Comparison of ENCODE assay signal across 8 mouse cellular contexts in genomic region chrX:103981169-103981689, GRCm38 (mm10). TPM values are rescaled to one million over a fixed set of nuclear protein-coding genes. Genes with fewer than 3 reads are reported as not detected.
A peak's percentile ranks its signal among the peaks of the same experiment; 100 is the strongest.
DNase-seq lines count a peak whose midpoint lies in the region; ATAC-seq and TF ChIP-seq lines count a peak whose summit lies in the region.

Rlim (minus strand) TSS chrX:103981284.

- TF ChIP-seq RAD21 in MEL (IDR thresholded peaks at IDR 0.05; ENCODE audit: low read depth, low read length): no peak

- TF ChIP-seq CTCF in MEL (IDR thresholded peaks at IDR 0.05 in 2 of 3, conservative IDR thresholded peaks at IDR 0.05 in 1 of 3; ENCODE audit: control insufficient read depth in 1 of 3, insufficient read depth in 1 of 3, low read depth in 2 of 3, low read length in 3 of 3, poor library complexity in 1 of 3, severe bottlenecking in 1 of 3): no peak
- TF ChIP-seq CTCF in cerebellum, adult 2 months (IDR thresholded peaks at IDR 0.05; ENCODE audit: borderline replicate concordance, insufficient read depth, low read depth, low read length): no peak
- TF ChIP-seq CTCF in forebrain, postnatal 0 days (IDR thresholded peaks at IDR 0.05; ENCODE audit: low read depth): no peak

- peak within 1 kb of the TSS; percentile 53 for H3K4me2 ChIP-seq in forebrain, postnatal 0 days (ENCODE audit: low read depth)
- H3K4me2 ChIP-seq in lung, embryonic 15.5 days: peak within 1 kb of the TSS; percentile 51

- 12% methylated on average over 27 of the region's 27 CpGs for WGBS in cerebellum, adult 2 months
- 26% methylated on average over 27 of the region's 27 CpGs for WGBS in forebrain, postnatal 0 days
- 18% methylated on average over 27 of the region's 27 CpGs for WGBS in lung, embryonic 15.5 days

- H3K27me3 ChIP-seq in MEL (ENCODE audit: control insufficient read depth in 1 of 2, insufficient read depth in 2 of 2, low read length in 2 of 2): no peaks in the 10 kb centered on the region
- no peaks in the 10 kb centered on the region for H3K27me3 ChIP-seq in cerebellum, adult 2 months (ENCODE audit: control insufficient read depth, insufficient read depth, low read length)
- peaks cover 7% of the 10 kb centered on the region for H3K27me3 ChIP-seq in forebrain, postnatal 0 days (ENCODE audit: insufficient read depth, low read length)
- H3K27me3 ChIP-seq in lung, embryonic 15.5 days: peaks cover 3% of the 10 kb centered on the region; the same call in 1 of the 2 replicates

- no peaks in the 10 kb centered on the region for H3K9me3 ChIP-seq in MEL (replicated peaks; ENCODE audit: insufficient read depth, low read length)
- H3K9me3 ChIP-seq in forebrain, postnatal 0 days (ENCODE audit: low read length): no peaks in the 10 kb centered on the region
- H3K9me3 ChIP-seq in lung, embryonic 15.5 days: no peaks in the 10 kb centered on the region

- peak in 1 of 2 experiments; percentile 79; a peak in 2 of 4 replicates for TF ChIP-seq POLR2A in MEL (IDR thresholded peaks at IDR 0.05; ENCODE audit: control insufficient read depth in 1 of 2, insufficient read depth in 1 of 2, low read depth in 1 of 2, low read length in 2 of 2, poor library complexity in 1 of 2)
- peak; percentile 62; the same call in 1 of the 2 replicates for TF ChIP-seq POLR2A in cerebellum, adult 2 months (IDR thresholded peaks at IDR 0.05; ENCODE audit: borderline replicate concordance, insufficient read depth, low read length)

- no peaks in the 10 kb centered on the region for H3K4me1 ChIP-seq in MEL (ENCODE audit: control insufficient read depth in 1 of 2, insufficient read depth in 2 of 2, low read length in 2 of 2)
- no peaks in the 10 kb centered on the region for H3K4me1 ChIP-seq in cerebellum, adult 2 months (ENCODE audit: control insufficient read depth, insufficient read depth, low read length)
- no peaks in the 10 kb centered on the region for H3K4me1 ChIP-seq in forebrain, postnatal 0 days (ENCODE audit: insufficient read depth)
- no peaks in the 10 kb centered on the region for H3K4me1 ChIP-seq in lung, embryonic 15.5 days

- H3K9ac ChIP-seq in MEL (ENCODE audit: control insufficient read depth, low read depth, low read length, poor library complexity, severe bottlenecking): peak within 1 kb of the TSS; percentile 94
- H3K9ac ChIP-seq in forebrain, postnatal 0 days: peak within 1 kb of the TSS; percentile 82
- H3K9ac ChIP-seq in lung, embryonic 15.5 days: peak within 1 kb of the TSS; percentile 91

- peak within 1 kb of the TSS; percentile 56 to 93 for H3K4me3 ChIP-seq in MEL (ENCODE audit: control insufficient read depth in 1 of 2, insufficient read depth in 1 of 2, low read depth in 2 of 2, low read length in 2 of 2)
- peak within 1 kb of the TSS; percentile 95 for H3K4me3 ChIP-seq in cerebellum, adult 2 months (replicated peaks; ENCODE audit: insufficient read depth, low read depth, low read length)
- peak within 1 kb of the TSS; percentile 61 for H3K4me3 ChIP-seq in forebrain, postnatal 0 days (ENCODE audit: low read depth, low read length)
- peak within 1 kb of the TSS; percentile 77 for H3K4me3 ChIP-seq in lung, embryonic 15.5 days

- peak within 1 kb of the TSS; percentile 98 for H3K27ac ChIP-seq in MEL (ENCODE audit: control insufficient read depth, low read depth, low read length)
- peak within 1 kb of the TSS; percentile 62; the same call in 1 of the 2 replicates for H3K27ac ChIP-seq in cerebellum, adult 2 months (ENCODE audit: insufficient read depth, low read length)
- H3K27ac ChIP-seq in forebrain, postnatal 0 days (ENCODE audit: low read depth, low read length): peak within 1 kb of the TSS; percentile 95
- H3K27ac ChIP-seq in lung, embryonic 15.5 days: peak within 1 kb of the TSS; percentile 95

- no peak for TF ChIP-seq EP300 in MEL (IDR thresholded peaks at IDR 0.05; ENCODE audit: low read depth in 1 of 2, low read length in 2 of 2)

- ATAC-seq in forebrain, postnatal 0 days: peak; percentile 99
- peak; percentile 99 for ATAC-seq in lung, embryonic 15.5 days (ENCODE audit: borderline replicate concordance, extremely low read depth, low FRiP score, low TSS enrichment)

- peaks cover 24% of the 10 kb centered on the region for H3K79me2 ChIP-seq in MEL (ENCODE audit: control insufficient read depth, insufficient read depth, low read length, poor library complexity)

- peaks cover 9 to 14% of the 10 kb centered on the region in 2 experiments for H3K36me3 ChIP-seq in MEL (ENCODE audit: control insufficient read depth in 1 of 2, insufficient read depth in 2 of 2, low read length in 2 of 2)
- no peaks in the 10 kb centered on the region for H3K36me3 ChIP-seq in forebrain, postnatal 0 days (ENCODE audit: insufficient read depth)
- 0 out of 2 replicates have a peak, but pooled peaks cover 2% of the 10 kb centered on the region for H3K36me3 ChIP-seq in lung, embryonic 15.5 days

- peak; percentile 94 for DNase-seq in MEL (ENCODE audit: low read depth, low spot score)
- peak; percentile 86 to 94 for DNase-seq in cerebellum, adult 2 months
- DNase-seq in forebrain, postnatal 0 days: peak; percentile 94
- DNase-seq in heart, postnatal 4 days: peak; percentile 90
- peak; percentile 92 to 94 for DNase-seq in layer of hippocampus, adult 8-10 months (ENCODE audit: low spot score in 2 of 2)
- peak; percentile 93 for DNase-seq in ovary, adult 18-20 months (ENCODE audit: low spot score)
- DNase-seq in thymus, postnatal 0 days (ENCODE audit: low spot score): peak; percentile 93

TF ChIP-seq in MEL, 35 proteins besides CTCF, POLR2A, EP300 and RAD21 (continues in another document):
- TF ChIP-seq ZKSCAN1 (IDR thresholded peaks at IDR 0.05; ENCODE audit: low read depth, low read length) (no peak), MEF2A (IDR thresholded peaks at IDR 0.05; ENCODE audit: extremely low read depth, insufficient replicate concordance, low read depth, low read length, poor library complexity, severe bottlenecking) (no peak), E2F4 (IDR thresholded peaks at IDR 0.05; ENCODE audit: borderline replicate concordance, low read depth, low read length) (peak; percentile 22; the same call in 1 of the 2 replicates), ZC3H11A (IDR thresholded peaks at IDR 0.05; ENCODE audit: low read depth, low read length) (no peak), POLR2AphosphoS5 (IDR thresholded peaks at IDR 0.05; ENCODE audit: borderline replicate concordance, low read depth, low read length) (no peak), ELF1 (IDR thresholded peaks at IDR 0.05; ENCODE audit: low read depth, low read length) (peak; percentile 53; the same call in 1 of the 2 replicates), HCFC1 (IDR thresholded peaks at IDR 0.05; ENCODE audit: low read depth, low read length) (peak; percentile 78), MYC (IDR thresholded peaks at IDR 0.05; ENCODE audit: low read depth, low read length) (peak; percentile 55; the same call in 1 of the 2 replicates), KAT2A (conservative IDR thresholded peaks at IDR 0.05; ENCODE audit: low read depth, low read length) (no peak; the same call in 1 of the 2 replicates), SMC3 (IDR thresholded peaks at IDR 0.05; ENCODE audit: low read depth, low read length) (no peak), UBTF (IDR thresholded peaks at IDR 0.05; ENCODE audit: borderline replicate concordance, insufficient read depth, low read depth, low read length) (no peak), MAX (IDR thresholded peaks at IDR 0.05; ENCODE audit: low read length) (peak; percentile 68), CHD2 (IDR thresholded peaks at IDR 0.05; ENCODE audit: low read length) (no peak), JUND (IDR thresholded peaks at IDR 0.05; ENCODE audit: low read depth, low read length) (no peak), MYB (IDR thresholded peaks at IDR 0.05; ENCODE audit: low read depth, low read length) (no peak), MAFK (IDR thresholded peaks at IDR 0.05; ENCODE audit: borderline replicate concordance, low read depth, low read length) (no peak), ZMIZ1 (IDR thresholded peaks at IDR 0.05; ENCODE audit: low read depth, low read length) (peak; percentile 45), MAZ (IDR thresholded peaks at IDR 0.05; ENCODE audit: low read depth, low read length) (no peak), USF2 (IDR thresholded peaks at IDR 0.05; ENCODE audit: borderline replicate concordance in 1 of 2, insufficient read depth in 1 of 2, low read depth in 1 of 2, low read length in 2 of 2) (no peak), TAL1 (IDR thresholded peaks at IDR 0.05; ENCODE audit: low read length) (no peak), SIN3A (IDR thresholded peaks at IDR 0.05; ENCODE audit: low read length) (no peak; the same call in 1 of the 2 replicates), TBP (IDR thresholded peaks at IDR 0.05; ENCODE audit: low read depth, low read length) (peak; percentile 82), NRF1 (IDR thresholded peaks at IDR 0.05; ENCODE audit: insufficient read depth, low read depth, low read length, poor library complexity, severe bottlenecking) (no peak), USF1 (IDR thresholded peaks at IDR 0.05; ENCODE audit: low read depth, low read length) (peak; percentile 81), NELFE (IDR thresholded peaks at IDR 0.05; ENCODE audit: low read depth, low read length) (peak; percentile 70), POLR2AphosphoS2 (IDR thresholded peaks at IDR 0.05; ENCODE audit: low read length) (peak; percentile 68; the same call in 1 of the 2 replicates), GATA1 (IDR thresholded peaks at IDR 0.05; ENCODE audit: low read depth, low read length) (no peak), CHD1 (IDR thresholded peaks at IDR 0.05; ENCODE audit: low read depth, low read length) (no peak), GABPA (IDR thresholded peaks at IDR 0.05; ENCODE audit: low read depth, low read length) (no peak), RCOR1 (IDR thresholded peaks at IDR 0.05; ENCODE audit: low read depth, low read length) (no peak), BHLHE40 (IDR thresholded peaks at IDR 0.05; ENCODE audit: borderline replicate concordance, low read depth, low read length) (no peak), ZNF384 (IDR thresholded peaks at IDR 0.05; ENCODE audit: low read depth, low read length) (peak; percentile 83)

RNA-seq across cellular contexts. Expression of gene Rlim, which starts in this region (rescaled TPM):
- total RNA-seq in MEL (2012; rRNA removed): 30.0 and 32.5 TPM in 2 replicates
- polyA plus RNA-seq in MEL (2012; ENCODE audit: insufficient read depth in 1 of 2, insufficient read length in 2 of 2, low read depth in 1 of 2, low replicate concordance in 2 of 2, missing spikeins in 1 of 2): 10 to 100 TPM; 20.8 to 84.2 TPM
- 20.1 and 20.7 TPM in 2 replicates for polyA plus RNA-seq in cerebellum, adult 2 months (2012; rRNA removed)
- total RNA-seq in forebrain, postnatal 0 days (2014; rRNA removed): 41.8 and 54.6 TPM in 2 replicates
- polyA plus RNA-seq in forebrain, postnatal 0 days (2015; fragmentation: Nextera tagmentation; extraction: Ambion mirVana): 10.8 and 16.4 TPM in 2 replicates
- total RNA-seq in heart, postnatal 4 days (2021): 10 to 100 TPM; 46.3 to 50.0 TPM
- total RNA-seq in layer of hippocampus, adult 8-10 months (2022): 10 to 100 TPM; 46.5 to 58.4 (median 55.5) TPM
- 40.6 and 43.5 TPM in 2 replicates for polyA plus RNA-seq in lung, embryonic 15.5 days (2015; fragmentation: Nextera tagmentation; extraction: Ambion mirVana)
- polyA plus RNA-seq in thymus, postnatal 0 days (2015; fragmentation: Nextera tagmentation; extraction: Ambion mirVana): 18.7 and 21.5 TPM in 2 replicates

Comparison
In these comparisons a context has a peak if more than half of its experiments do, and no peak if none do; other contexts are left out.
1. Peak in every context shown above with its lines: DNase-seq, ATAC-seq, H3K4me3 ChIP-seq and H3K27ac ChIP-seq.